Mouse (Mus musculus) limb, embryonic 14.5 days (tissue): ENCODE measurements around the gene Fam161b. TPM values are rescaled to one million over a fixed set of nuclear protein-coding genes. Genes with fewer than 3 reads are reported as not detected.

Source experiments
- ATAC-seq: fragments of 200-750 bp; cut with Nextera tagmentation; 2 replicates; pipeline ENCODE4 v1.8.0; 2017; ENCODE audit warnings: low read depth, moderate number of reproducible peaks, moderate TSS enrichment; ENCODE audit not compliant: low FRiP score
- DNase-seq: peaks from one replicate; pipeline ENCODE4 v3.0.0-alpha.2; 2015; ENCODE audit warnings: low spot score
- H3K27ac ChIP-seq: fragments of 300-500 bp; sonication (generic); replicated peaks from 2 replicates; pipeline ENCODE4 v1.5.1; 2014; ENCODE audit warnings: low read depth, mild to moderate bottlenecking, low read length, moderate library complexity, mixed read lengths
- H3K27me3 ChIP-seq: fragments of 300-500 bp; sonication (generic); 2 replicates; pipeline ENCODE4 v1.6.1; 2014; ENCODE audit warnings: low read length, mixed read lengths; ENCODE audit not compliant: control insufficient read depth, insufficient read depth
- H3K36me3 ChIP-seq: fragments of 300-500 bp; sonication (generic); 2 replicates; pipeline ENCODE4 v1.6.1; 2014; ENCODE audit warnings: mild to moderate bottlenecking, low read length, moderate library complexity, mixed read lengths; ENCODE audit not compliant: control insufficient read depth, insufficient read depth
- H3K4me1 ChIP-seq: fragments of 300-500 bp; sonication (generic); 2 replicates; pipeline ENCODE4 v1.6.1; 2014; ENCODE audit warnings: antibody characterized with exemption, low read length, mixed read lengths; ENCODE audit not compliant: control insufficient read depth, insufficient read depth
- H3K4me2 ChIP-seq: fragments of 300-500 bp; sonication (generic); replicated peaks from 2 replicates; pipeline ENCODE4 v1.6.1; 2014; ENCODE audit warnings: low read depth, mild to moderate bottlenecking, low read length, moderate library complexity; ENCODE audit not compliant: severe bottlenecking
- H3K4me3 ChIP-seq: fragments of 300-500 bp; sonication (generic); replicated peaks from 2 replicates; pipeline ENCODE4 v1.5.1; 2014; ENCODE audit warnings: low read length
- H3K9ac ChIP-seq: fragments of 300-500 bp; sonication (generic); 2 replicates; pipeline ENCODE4 v1.6.1; 2014; ENCODE audit warnings: mild to moderate bottlenecking, low read depth, low read length, moderate library complexity; ENCODE audit not compliant: severe bottlenecking
- H3K9me3 ChIP-seq: fragments of 300-500 bp; sonication (generic); 2 replicates; pipeline ENCODE4 v1.6.1; 2016; ENCODE audit warnings: low read length; ENCODE audit not compliant: control insufficient read depth
- POLR2A ChIP-seq: fragments of 200-500 bp; IDR thresholded peaks from 2 replicates; pipeline ENCODE4 v1.8.0; 2012; ENCODE audit warnings: inconsistent platforms, mild to moderate bottlenecking, moderate library complexity, borderline replicate concordance; ENCODE audit not compliant: insufficient read depth, insufficient read length; ENCODE audit errors: extremely low read depth
- WGBS: fragments of 180-500 bp; shearing (Covaris S2); extraction: QIAGEN DNeasy Blood & Tissue Kit; methylation state at CpG from one replicate; pipeline ENCODE4 v1.1.7; 2014; 5-methylcytosine and 5-hydroxymethylcytosine counted together
- polyA plus RNA-seq, 2 experiments: library from polyadenylated mRNA; depleted of rRNA in 1 of 2; stranded (reverse) in 1 of 2; unstranded in 1 of 2; fragments of >200 nt; fragmentation: Nextera tagmentation in 1 of 2; extraction: Ambion mirVana in 1 of 2; gene quantifications; 2 replicates each; pipeline versions ENCODE4 v1.2.1 to v1.2.3; 2012 to 2014

Gene Fam161b
- polyA plus RNA-seq, 2 experiments: 2.1 to 4.7 TPM

GRCm38 (mm10) chr12:84382369-84382768 lies 20.7 kb upstream of the Fam161b start:
- no peaks in the 10 kb centered on the region for H3K4me1 ChIP-seq
- H3K27me3 ChIP-seq: no peaks in the 10 kb centered on the region
- WGBS: 84% methylated on average over 4 of the region's 4 CpGs
- H3K4me3 ChIP-seq: no peak overlapping the region
- ATAC-seq: no peak
- no peaks in the 10 kb centered on the region for H3K9me3 ChIP-seq
- peaks cover 4% of the 10 kb centered on the region; the same call in 1 of the 2 replicates for H3K36me3 ChIP-seq
- H3K27ac ChIP-seq: no peak overlapping the region
- no peak overlapping the region for H3K9ac ChIP-seq
- no peak for DNase-seq
- TF ChIP-seq POLR2A: no peak
- H3K4me2 ChIP-seq: no peak overlapping the region

DNA sequence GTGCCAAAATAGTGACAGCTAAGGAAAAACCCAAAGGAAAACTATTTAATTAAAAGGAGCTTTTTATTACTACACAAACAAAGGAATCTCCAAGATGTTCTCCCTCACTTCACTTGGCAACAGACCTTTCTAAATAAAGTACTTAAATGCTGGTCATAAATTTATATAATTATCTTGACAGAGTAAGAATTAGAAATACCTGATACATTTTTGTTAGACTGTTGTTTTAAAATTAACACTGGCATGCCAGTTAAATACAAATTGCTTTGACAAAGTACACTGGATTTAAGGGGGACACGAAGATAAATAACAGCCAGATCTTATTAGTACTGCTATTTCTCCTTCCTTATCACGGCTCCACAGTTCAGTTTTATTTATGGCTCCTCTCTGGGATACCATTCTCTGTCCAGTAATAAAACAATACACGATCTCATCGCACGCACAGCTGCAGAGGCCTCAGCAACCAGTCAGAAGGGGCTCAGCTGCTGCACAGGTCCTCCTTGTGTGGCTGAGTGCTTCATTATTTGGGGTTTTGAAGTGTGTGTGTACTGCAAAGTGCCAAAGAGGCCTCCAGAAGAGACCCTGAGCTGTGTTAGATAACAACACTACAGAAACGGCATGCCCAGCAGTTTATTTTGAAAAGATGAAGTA lies 12.3 kb upstream of the Fam161b start:
- WGBS: 74% methylated on average over 6 of the region's 6 CpGs
- no peaks in the 10 kb centered on the region for H3K4me1 ChIP-seq
- H3K4me2 ChIP-seq: no peak overlapping the region
- H3K9me3 ChIP-seq: no peaks in the 10 kb centered on the region
- H3K4me3 ChIP-seq: no peak overlapping the region
- DNase-seq (no peak), ATAC-seq (no peak; the same call in 1 of the 2 replicates)
- no peaks in the 10 kb centered on the region for H3K27me3 ChIP-seq
- peaks cover 67% of the 10 kb centered on the region for H3K36me3 ChIP-seq
- no peak for TF ChIP-seq POLR2A
- no peak overlapping the region for H3K27ac ChIP-seq
- no peak overlapping the region for H3K9ac ChIP-seq

GRCm38 (mm10) chr12:84371647-84372046 lies 10.0 kb upstream of the Fam161b start:
- no peaks in the 10 kb centered on the region for H3K9me3 ChIP-seq
- no peak overlapping the region for H3K9ac ChIP-seq
- no peak overlapping the region for H3K27ac ChIP-seq
- no peaks in the 10 kb centered on the region for H3K27me3 ChIP-seq
- DNase-seq: no peak
- no peak overlapping the region for H3K4me2 ChIP-seq
- no peak for ATAC-seq
- TF ChIP-seq POLR2A: no peak
- H3K36me3 ChIP-seq: peaks cover 82% of the 10 kb centered on the region
- no peak overlapping the region for H3K4me3 ChIP-seq
- WGBS: 93% methylated on average over 5 of the region's 5 CpGs
- H3K4me1 ChIP-seq: no peaks in the 10 kb centered on the region

DNA sequence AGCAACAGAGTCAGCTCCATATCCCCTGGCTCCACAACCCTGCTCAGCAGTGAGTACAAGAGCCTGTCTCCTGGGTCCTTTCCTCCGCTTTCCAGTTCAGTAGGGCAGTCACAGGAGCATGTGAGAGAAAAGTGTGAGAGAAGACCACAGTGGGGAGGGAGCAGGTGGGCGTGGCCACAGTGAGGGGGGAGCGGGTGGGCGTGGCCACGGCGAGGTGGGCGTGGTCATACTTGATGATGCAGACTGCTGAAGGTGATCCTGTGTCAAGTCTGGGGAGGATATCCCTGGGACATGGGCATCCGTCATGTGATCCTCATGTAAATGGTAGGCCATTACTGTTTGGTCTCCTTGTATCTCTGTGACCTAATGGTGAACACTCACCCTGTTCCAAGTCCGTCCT lies 5.3 kb upstream of the Fam161b start:
- H3K9ac ChIP-seq: no peak overlapping the region

DNA sequence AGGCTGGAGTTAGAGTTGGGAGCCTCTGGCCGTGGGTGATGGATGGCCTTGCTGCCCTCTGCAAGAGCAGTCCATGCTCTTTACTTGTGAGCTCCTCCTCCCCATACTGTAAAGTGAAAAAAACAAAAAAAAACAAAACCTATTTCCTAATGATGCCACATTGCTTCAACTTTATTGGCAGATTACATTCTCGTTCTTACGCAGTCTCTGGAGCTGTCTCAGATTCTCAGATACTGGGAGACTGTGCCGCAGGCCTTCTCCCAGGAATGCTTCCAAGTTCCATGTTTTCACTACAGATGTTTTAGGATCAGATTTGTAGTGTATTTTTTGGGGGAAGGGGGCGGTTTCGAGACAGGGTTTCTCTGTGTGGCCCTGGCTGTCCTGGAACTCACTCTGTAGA lies 3.5 kb upstream of the Fam161b start:
- H3K27ac ChIP-seq: no peak overlapping the region
- no peak for ATAC-seq
- 93% methylated on average over 6 of the region's 6 CpGs for WGBS

More for the DNA sequence above, 5.3 kb upstream of the Fam161b start:
- peaks cover 9% of the 10 kb centered on the region for H3K4me1 ChIP-seq
- H3K4me2 ChIP-seq: no peak overlapping the region
- no peak overlapping the region for H3K4me3 ChIP-seq
- no peaks in the 10 kb centered on the region for H3K27me3 ChIP-seq
- ATAC-seq (no peak), DNase-seq (no peak)
- no peak overlapping the region for H3K27ac ChIP-seq
- TF ChIP-seq POLR2A: no peak
- 59% methylated on average over 9 of the region's 9 CpGs for WGBS
- H3K36me3 ChIP-seq: peaks cover 50% of the 10 kb centered on the region
- H3K9me3 ChIP-seq: no peaks in the 10 kb centered on the region

GRCm38 (mm10) chr12:84364291-84364690 lies 2.7 kb upstream of the Fam161b start:
- peaks cover 24% of the 10 kb centered on the region for H3K36me3 ChIP-seq
- H3K4me3 ChIP-seq: no peak overlapping the region
- TF ChIP-seq POLR2A: no peak
- no peak for DNase-seq
- H3K9ac ChIP-seq: no peak overlapping the region
- no peak for ATAC-seq
- H3K4me1 ChIP-seq: peaks cover 9% of the 10 kb centered on the region
- 81% methylated on average over 9 of the region's 9 CpGs for WGBS
- no peaks in the 10 kb centered on the region for H3K9me3 ChIP-seq
- no peaks in the 10 kb centered on the region for H3K27me3 ChIP-seq
- no peak overlapping the region for H3K27ac ChIP-seq
- no peak overlapping the region for H3K4me2 ChIP-seq

More for the DNA sequence above, 3.5 kb upstream of the Fam161b start:
- Histone ChIP-seq H3K27me3 (no peaks in the 10 kb centered on the region), H3K9me3 (no peaks in the 10 kb centered on the region), H3K4me2 (no peak overlapping the region), H3K4me3 (no peak overlapping the region), H3K9ac (no peak overlapping the region), H3K4me1 (peaks cover 9% of the 10 kb centered on the region), H3K36me3 (peaks cover 32% of the 10 kb centered on the region)
- no peak for DNase-seq
- no peak for TF ChIP-seq POLR2A
